Mouse (Mus musculus) erythroblast, adult 5-6 weeks (primary cell): ENCODE data around the gene Snx8. TPM values are rescaled to one million over a fixed set of nuclear protein-coding genes. Genes with fewer than 3 reads are reported as not detected.

Source experiments
- ATAC-seq: replicated peaks from 2 replicates; pipeline ENCODE4 v1.8.0; 2016; ENCODE audit warnings: moderate number of reproducible peaks, mild to moderate bottlenecking, moderate TSS enrichment, inconsistent platforms; ENCODE audit not compliant: poor library complexity, low FRiP score, severe bottlenecking
- total RNA-seq, 2 experiments: library from RNA; stranded (forward) in 1 of 2; stranded (reverse) in 1 of 2; fragments of 150-400 nt in 1 of 2; fragments of 200-764, 138-1000 nt in 1 of 2; gene quantifications; 2 replicates each; pipeline versions ENCODE4 v1.2.3 to v1.2.4; 2015 to 2017; ENCODE audit warnings: low replicate concordance in 2 of 2

Gene Snx8
- total RNA-seq (2015; ENCODE audit: low replicate concordance) = 1.0 and 1.2 TPM in 2 replicates
- total RNA-seq (2017; ENCODE audit: low replicate concordance) = 0.94 and 1.7 TPM in 2 replicates

- peak; percentile 95 for ATAC-seq
These were observed at the start of gene Snx8 for GRCm38 (mm10) chr5:140388588-140389576. TSS of gene Snx8 (minus strand) at chr5:140389262.

- ATAC-seq = no peak
These were observed 36.1 kb upstream of the Snx8 start for GRCm38 (mm10) chr5:140425016-140425783.

GRCm38 (mm10) chr5:140420616-140421015 lies 31.6 kb upstream of the Snx8 start:
- peak; percentile 33 for ATAC-seq

GRCm38 (mm10) chr5:140419442-140420080 lies 30.5 kb upstream of the Snx8 start:
- ATAC-seq = peak; percentile 45

- peak; percentile 90 for ATAC-seq
These were observed 29.7 kb upstream of the Snx8 start, which contains the start of gene Eif3b for GRCm38 (mm10) chr5:140418489-140419441. TSS of gene Eif3b (plus strand) at chr5:140419328.

GRCm38 (mm10) chr5:140418106-140418488 lies 29.0 kb upstream of the Snx8 start:
- ATAC-seq = peak; percentile 4; the same call in 1 of the 2 replicates

- ATAC-seq = no peak
These were observed 25.6 kb upstream of the Snx8 start for GRCm38 (mm10) chr5:140414647-140415046.

- ATAC-seq = peak; percentile 72
These were observed 22.3 kb upstream of the Snx8 start for GRCm38 (mm10) chr5:140411339-140411738.

- no peak for ATAC-seq
These were observed 19.7 kb upstream of the Snx8 start for GRCm38 (mm10) chr5:140408801-140409200.

GRCm38 (mm10) chr5:140406666-140407065 lies 17.6 kb upstream of the Snx8 start:
- ATAC-seq = no peak

GRCm38 (mm10) chr5:140405126-140405525 lies 16.1 kb upstream of the Snx8 start:
- no peak for ATAC-seq

- ATAC-seq = no peak
These were observed 13.7 kb upstream of the Snx8 start for GRCm38 (mm10) chr5:140402640-140403270.

GRCm38 (mm10) chr5:140396166-140396940 lies 7.3 kb upstream of the Snx8 start:
- ATAC-seq = 0 out of 2 replicates have a peak, but pooled peaks have one; percentile 30

GRCm38 (mm10) chr5:140392701-140393100 lies 3.6 kb upstream of the Snx8 start:
- ATAC-seq = no peak

GRCm38 (mm10) chr5:140391981-140392380 lies 2.9 kb upstream of the Snx8 start:
- ATAC-seq = no peak

GRCm38 (mm10) chr5:140391435-140391834 lies 2.4 kb upstream of the Snx8 start:
- no peak for ATAC-seq

GRCm38 (mm10) chr5:140389647-140390046 lies 585 bp upstream of the Snx8 start:
- ATAC-seq = no peak
